Mouse (Mus musculus): Measurements from ENCODE around the gene Sik1. TPM values are rescaled to one million over a fixed set of nuclear protein-coding genes. Genes with fewer than 3 reads are reported as not detected.

The Sik1 gene
- polyA plus RNA-seq, 1 experiment: 9.3 TPM

DNA sequence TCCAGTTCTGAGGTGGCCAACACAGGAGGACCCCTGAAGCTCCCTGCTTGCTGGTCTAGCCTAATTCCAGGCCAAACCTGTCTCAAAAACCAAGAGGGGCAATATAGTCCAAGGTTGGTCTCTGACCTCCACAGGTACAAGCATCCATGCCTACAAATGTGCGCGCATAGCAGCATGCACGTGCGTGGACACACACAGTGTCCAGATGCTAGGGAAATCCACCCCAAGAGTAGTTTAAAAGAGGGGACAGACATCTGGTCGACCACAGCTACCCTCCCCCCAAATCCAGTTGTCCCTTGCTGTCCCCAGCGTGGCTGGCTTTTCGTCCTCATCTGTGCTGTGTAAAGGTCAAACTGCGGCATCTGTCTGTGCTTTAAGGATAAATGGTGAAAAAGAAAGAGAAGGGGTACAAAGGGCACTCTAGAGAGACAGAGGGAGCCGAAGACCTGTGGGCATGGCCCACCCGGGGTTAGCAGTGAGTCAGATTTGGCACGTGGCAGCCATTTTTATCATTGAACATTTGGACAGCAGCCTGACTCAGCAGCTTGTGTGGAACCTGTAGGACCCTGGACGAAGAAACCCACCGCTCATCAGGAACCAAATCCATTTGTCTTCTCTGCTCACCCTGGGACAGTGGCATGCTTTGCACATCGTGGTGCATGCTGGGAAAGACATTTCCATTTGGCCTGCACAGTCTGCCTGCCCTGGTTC, 23.6 kb downstream of the Sik1 start:
- H3ac ChIP-seq (ENCODE audit: control insufficient read depth, insufficient read length, low read depth): no peak overlapping the region
- no peaks in the 10 kb centered on the region for H3K36me3 ChIP-seq (ENCODE audit: control insufficient read depth, insufficient read depth)
- H3K79me3 ChIP-seq (ENCODE audit: low read depth): no peaks in the 10 kb centered on the region
- H3K4me3 ChIP-seq (ENCODE audit: insufficient read depth, poor library complexity, severe bottlenecking): no peak overlapping the region
- TF ChIP-seq USF1 (IDR thresholded peaks at IDR 0.05; ENCODE audit: low read depth): no peak
- TF ChIP-seq CTCF (IDR thresholded peaks at IDR 0.05; ENCODE audit: control insufficient read depth, insufficient read depth, insufficient read length): no peak
- TF ChIP-seq MYOD1 (IDR thresholded peaks at IDR 0.05; ENCODE audit: control insufficient read depth, insufficient read length, low read depth): no peak
- no peak for TF ChIP-seq FOSL1 (IDR thresholded peaks at IDR 0.05; ENCODE audit: insufficient read depth, low read length, poor library complexity, severe bottlenecking)
- no peak for TF ChIP-seq MAX (IDR thresholded peaks at IDR 0.05)
- no peak for TF ChIP-seq MYOG (IDR thresholded peaks at IDR 0.05; ENCODE audit: control insufficient read depth, extremely low read depth, insufficient read length)
- no peak for TF ChIP-seq CEBPB (IDR thresholded peaks at IDR 0.05; ENCODE audit: low read depth)
- H3K27me3 ChIP-seq (ENCODE audit: control insufficient read depth, insufficient read depth, insufficient read length): no peaks in the 10 kb centered on the region
- H3K79me2 ChIP-seq (ENCODE audit: control insufficient read depth, insufficient read depth): no peaks in the 10 kb centered on the region

DNA sequence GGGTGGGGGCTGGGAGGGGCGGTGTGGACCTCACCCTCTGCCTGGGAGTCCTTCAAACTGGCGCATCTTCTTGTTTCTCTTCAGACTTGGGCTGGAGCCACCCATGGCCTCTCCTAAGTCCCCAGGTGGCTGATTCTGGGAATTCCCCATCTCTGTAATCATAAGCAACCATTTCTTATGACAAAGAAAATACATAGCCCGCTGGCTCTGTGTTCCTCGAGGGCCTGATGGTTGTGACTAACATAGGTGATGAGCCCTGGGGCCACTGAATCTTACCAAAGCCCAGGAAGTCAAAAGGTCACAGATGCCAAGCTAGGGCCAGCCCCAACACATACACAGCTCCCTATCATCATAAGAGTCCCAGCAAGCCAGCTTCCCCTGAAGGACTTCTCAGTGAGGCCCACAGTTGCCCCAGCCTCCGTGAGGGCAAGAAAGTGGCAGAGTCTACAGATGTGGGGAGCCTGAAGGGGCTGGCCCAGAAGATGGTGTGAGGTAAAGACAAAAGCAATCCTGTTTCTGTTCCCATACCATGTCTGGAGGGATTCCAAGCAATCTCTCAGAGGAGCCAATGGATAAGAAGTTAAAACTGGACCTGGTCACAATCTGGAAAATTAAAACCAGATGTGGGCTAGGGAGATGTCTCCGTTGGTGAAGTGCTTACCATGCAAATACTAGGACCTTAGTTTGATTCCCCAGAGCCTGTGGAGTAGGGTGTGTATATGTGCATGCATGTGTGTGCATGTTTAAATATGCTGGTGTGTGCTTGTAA, 24.3 kb downstream of the Sik1 start:
- Histone ChIP-seq H3K27me3 (ENCODE audit: control insufficient read depth, insufficient read depth, insufficient read length) (no peaks in the 10 kb centered on the region), H3K4me3 (ENCODE audit: insufficient read depth, poor library complexity, severe bottlenecking) (no peak overlapping the region), H3K36me3 (ENCODE audit: control insufficient read depth, insufficient read depth) (no peaks in the 10 kb centered on the region), H3K79me2 (ENCODE audit: control insufficient read depth, insufficient read depth) (no peaks in the 10 kb centered on the region), H3ac (ENCODE audit: control insufficient read depth, insufficient read length, low read depth) (no peak overlapping the region), H3K79me3 (ENCODE audit: low read depth) (no peaks in the 10 kb centered on the region)
- TF ChIP-seq CEBPB (IDR thresholded peaks at IDR 0.05; ENCODE audit: low read depth) (no peak), MYOG (IDR thresholded peaks at IDR 0.05; ENCODE audit: control insufficient read depth, extremely low read depth, insufficient read length) (no peak), MAX (IDR thresholded peaks at IDR 0.05) (no peak), USF1 (IDR thresholded peaks at IDR 0.05; ENCODE audit: low read depth) (no peak), FOSL1 (IDR thresholded peaks at IDR 0.05; ENCODE audit: insufficient read depth, low read length, poor library complexity, severe bottlenecking) (no peak), MYOD1 (IDR thresholded peaks at IDR 0.05; ENCODE audit: control insufficient read depth, insufficient read length, low read depth) (no peak), CTCF (IDR thresholded peaks at IDR 0.05; ENCODE audit: control insufficient read depth, insufficient read depth, insufficient read length) (no peak)

DNA sequence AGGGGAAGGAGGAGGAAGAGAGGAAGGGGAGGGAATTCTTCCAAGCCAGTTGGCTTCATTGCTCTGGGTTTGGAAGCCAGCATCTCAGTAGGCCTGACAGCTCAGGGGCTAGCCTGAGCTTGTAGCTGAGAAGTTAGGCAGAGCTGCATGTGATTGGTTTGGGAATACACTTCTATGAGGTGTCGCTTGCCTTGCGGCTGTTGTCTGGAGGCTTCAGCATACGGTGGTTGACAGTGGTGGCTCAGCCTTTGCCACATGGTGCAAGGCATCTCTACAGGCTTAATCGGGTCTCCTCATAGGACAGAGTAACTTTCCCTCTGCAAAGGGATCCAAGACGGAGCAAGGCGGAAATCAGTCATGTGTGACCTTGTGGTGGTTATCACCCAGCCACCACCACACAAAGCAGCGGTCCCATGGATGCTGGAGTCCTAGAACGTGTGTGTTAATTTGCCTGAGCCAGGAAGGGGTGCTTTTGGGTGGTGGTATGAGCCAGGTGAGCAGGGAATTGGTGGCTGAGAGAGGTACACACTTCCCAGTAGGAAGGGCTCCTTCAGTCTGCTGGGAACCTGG, 25.0 kb downstream of the Sik1 start:
- H3K79me3 ChIP-seq (ENCODE audit: low read depth): no peaks in the 10 kb centered on the region
- H3K27me3 ChIP-seq (ENCODE audit: control insufficient read depth, insufficient read depth, insufficient read length): no peaks in the 10 kb centered on the region
- H3K4me3 ChIP-seq (ENCODE audit: insufficient read depth, poor library complexity, severe bottlenecking): no peak overlapping the region
- H3K36me3 ChIP-seq (ENCODE audit: control insufficient read depth, insufficient read depth): no peaks in the 10 kb centered on the region
- TF ChIP-seq USF1 (IDR thresholded peaks at IDR 0.05; ENCODE audit: low read depth) (no peak), MYOG (IDR thresholded peaks at IDR 0.05; ENCODE audit: control insufficient read depth, extremely low read depth, insufficient read length) (no peak), FOSL1 (IDR thresholded peaks at IDR 0.05; ENCODE audit: insufficient read depth, low read length, poor library complexity, severe bottlenecking) (no peak), MYOD1 (IDR thresholded peaks at IDR 0.05; ENCODE audit: control insufficient read depth, insufficient read length, low read depth) (no peak), CTCF (IDR thresholded peaks at IDR 0.05; ENCODE audit: control insufficient read depth, insufficient read depth, insufficient read length) (no peak), MAX (IDR thresholded peaks at IDR 0.05) (no peak), CEBPB (IDR thresholded peaks at IDR 0.05; ENCODE audit: low read depth) (no peak)
- H3ac ChIP-seq (ENCODE audit: control insufficient read depth, insufficient read length, low read depth): no peak overlapping the region
- no peaks in the 10 kb centered on the region for H3K79me2 ChIP-seq (ENCODE audit: control insufficient read depth, insufficient read depth)

DNA sequence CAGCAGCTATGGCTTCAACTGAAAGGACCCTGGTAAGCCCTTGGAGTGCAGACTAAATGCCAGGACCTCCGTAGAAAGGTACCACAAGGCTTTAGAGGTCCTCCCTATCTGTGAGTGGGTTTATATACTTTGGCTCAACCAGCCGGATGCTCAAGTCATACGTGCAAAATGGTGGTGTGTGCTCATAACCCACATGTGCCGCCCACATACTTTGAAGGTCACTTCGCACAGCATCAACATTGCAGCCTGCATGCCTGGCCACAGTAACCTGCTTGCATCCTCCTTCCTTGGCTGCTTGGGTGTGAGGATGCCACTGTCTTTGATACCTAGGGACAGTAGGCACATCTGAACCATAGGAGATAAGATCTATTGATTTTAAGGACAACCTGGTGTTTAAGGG, 26.7 kb downstream of the Sik1 start:
- H3K4me3 ChIP-seq (ENCODE audit: insufficient read depth, poor library complexity, severe bottlenecking): no peak overlapping the region
- H3ac ChIP-seq (ENCODE audit: control insufficient read depth, insufficient read length, low read depth): no peak overlapping the region
- no peaks in the 10 kb centered on the region for H3K79me3 ChIP-seq (ENCODE audit: low read depth)
- no peaks in the 10 kb centered on the region for H3K36me3 ChIP-seq (ENCODE audit: control insufficient read depth, insufficient read depth)
- TF ChIP-seq FOSL1 (IDR thresholded peaks at IDR 0.05; ENCODE audit: insufficient read depth, low read length, poor library complexity, severe bottlenecking) (no peak), MYOD1 (IDR thresholded peaks at IDR 0.05; ENCODE audit: control insufficient read depth, insufficient read length, low read depth) (no peak), CTCF (IDR thresholded peaks at IDR 0.05; ENCODE audit: control insufficient read depth, insufficient read depth, insufficient read length) (no peak), MYOG (IDR thresholded peaks at IDR 0.05; ENCODE audit: control insufficient read depth, extremely low read depth, insufficient read length) (no peak), MAX (IDR thresholded peaks at IDR 0.05) (no peak), USF1 (IDR thresholded peaks at IDR 0.05; ENCODE audit: low read depth) (no peak), CEBPB (IDR thresholded peaks at IDR 0.05; ENCODE audit: low read depth) (no peak)
- no peaks in the 10 kb centered on the region for H3K79me2 ChIP-seq (ENCODE audit: control insufficient read depth, insufficient read depth)
- H3K27me3 ChIP-seq (ENCODE audit: control insufficient read depth, insufficient read depth, insufficient read length): no peaks in the 10 kb centered on the region

DNA sequence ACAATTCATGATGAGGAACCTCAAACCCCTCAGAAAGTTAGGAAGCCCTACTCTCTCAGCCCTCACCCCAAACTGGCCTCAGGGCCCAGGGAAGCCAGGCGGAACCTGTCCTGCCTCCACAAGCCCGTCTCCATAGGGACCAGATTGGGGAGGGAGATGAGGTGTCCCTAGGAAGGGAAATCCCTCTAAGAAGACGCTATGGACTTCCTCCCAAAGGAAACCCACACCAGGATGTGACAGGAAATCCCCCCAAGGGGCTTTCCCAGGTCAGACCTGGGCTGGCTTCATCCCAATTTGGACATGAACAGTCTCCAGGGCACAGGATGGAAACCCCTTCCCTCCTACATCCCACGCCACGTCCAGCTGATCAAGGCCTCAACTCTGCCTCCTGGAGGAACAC, 27.5 kb downstream of the Sik1 start:
- no peaks in the 10 kb centered on the region for H3K79me2 ChIP-seq (ENCODE audit: control insufficient read depth, insufficient read depth)
- H3K79me3 ChIP-seq (ENCODE audit: low read depth): no peaks in the 10 kb centered on the region
- H3K4me3 ChIP-seq (ENCODE audit: insufficient read depth, poor library complexity, severe bottlenecking): no peak overlapping the region
- H3ac ChIP-seq (ENCODE audit: control insufficient read depth, insufficient read length, low read depth): no peak overlapping the region
- H3K27me3 ChIP-seq (ENCODE audit: control insufficient read depth, insufficient read depth, insufficient read length): no peaks in the 10 kb centered on the region
- TF ChIP-seq CTCF (IDR thresholded peaks at IDR 0.05; ENCODE audit: control insufficient read depth, insufficient read depth, insufficient read length) (no peak), MYOD1 (IDR thresholded peaks at IDR 0.05; ENCODE audit: control insufficient read depth, insufficient read length, low read depth) (no peak), USF1 (IDR thresholded peaks at IDR 0.05; ENCODE audit: low read depth) (no peak), CEBPB (IDR thresholded peaks at IDR 0.05; ENCODE audit: low read depth) (no peak), MAX (IDR thresholded peaks at IDR 0.05) (no peak), FOSL1 (IDR thresholded peaks at IDR 0.05; ENCODE audit: insufficient read depth, low read length, poor library complexity, severe bottlenecking) (no peak), MYOG (IDR thresholded peaks at IDR 0.05; ENCODE audit: control insufficient read depth, extremely low read depth, insufficient read length) (no peak)
- H3K36me3 ChIP-seq (ENCODE audit: control insufficient read depth, insufficient read depth): no peaks in the 10 kb centered on the region
